Mouse (Mus musculus): Measurements from ENCODE around the gene Syt2.

- TF ChIP-seq GATA1 (IDR thresholded peaks at IDR 0.05; ENCODE audit: low read length): no peak
- TF ChIP-seq TAL1 (IDR thresholded peaks at IDR 0.05; ENCODE audit: low read length): no peak
Observed at GRCm38 (mm10) chr1:134701191-134701590, 54.7 kb downstream of the Syt2 start.

All from erythroblast, embryonic 14.5 days (primary cell).